Mouse (Mus musculus): ENCODE measurements around the gene Gm28051. TPM values are rescaled to one million over a fixed set of nuclear protein-coding genes. Genes with fewer than 3 reads are reported as not detected.

Gm28051 gene
- polyA plus RNA-seq, 1 experiment from 2014 or later: not detected

GRCm38 (mm10) chr12:102681590-102681989 lies 76.0 kb downstream of the Gm28051 start:
- Histone ChIP-seq H3K36me3 (ENCODE audit: control insufficient read depth, insufficient read depth, low read length) (no peaks in the 10 kb centered on the region), H3K9me3 (ENCODE audit: control insufficient read depth, low read length) (no peaks in the 10 kb centered on the region), H3K4me1 (ENCODE audit: control insufficient read depth, insufficient read depth, low read length) (peaks cover 23% of the 10 kb centered on the region), H3K9ac (replicated peaks; ENCODE audit: low read length) (no peak overlapping the region), H3K4me3 (replicated peaks; ENCODE audit: low read depth, low read length) (no peak overlapping the region), H3K27ac (replicated peaks; ENCODE audit: low read depth, low read length) (no peak overlapping the region), H3K4me2 (ENCODE audit: low read length) (no peak overlapping the region), H3K27me3 (ENCODE audit: control insufficient read depth, insufficient read depth, low read length) (no peaks in the 10 kb centered on the region)
- 78% methylated on average over 7 of the region's 7 CpGs for WGBS
- DNase-seq (no peak), ATAC-seq (ENCODE audit: low FRiP score, low TSS enrichment) (no peak)

- ATAC-seq (ENCODE audit: low FRiP score, low TSS enrichment) (no peak), DNase-seq (no peak)
- no peak overlapping the region for H3K9ac ChIP-seq (replicated peaks; ENCODE audit: low read length)
Measured at GRCm38 (mm10) chr12:102678820-102679219, 78.7 kb downstream of the Gm28051 start.

GRCm38 (mm10) chr12:102677089-102677488 lies 80.5 kb downstream of the Gm28051 start:
- DNase-seq: no peak
- Histone ChIP-seq H3K4me2 (ENCODE audit: low read length) (no peak overlapping the region), H3K9ac (replicated peaks; ENCODE audit: low read length) (no peak overlapping the region), H3K4me3 (replicated peaks; ENCODE audit: low read depth, low read length) (no peak overlapping the region), H3K9me3 (ENCODE audit: control insufficient read depth, low read length) (no peaks in the 10 kb centered on the region), H3K27me3 (ENCODE audit: control insufficient read depth, insufficient read depth, low read length) (no peaks in the 10 kb centered on the region), H3K27ac (replicated peaks; ENCODE audit: low read depth, low read length) (no peak overlapping the region), H3K36me3 (ENCODE audit: control insufficient read depth, insufficient read depth, low read length) (0 out of 2 replicates have a peak, but pooled peaks cover 6% of the 10 kb centered on the region), H3K4me1 (ENCODE audit: control insufficient read depth, insufficient read depth, low read length) (no peaks in the 10 kb centered on the region)
- no peak for ATAC-seq (ENCODE audit: low FRiP score, low TSS enrichment)
- WGBS: 82% methylated on average over 3 of the region's 3 CpGs

More at GRCm38 (mm10) chr12:102678820-102679219, 78.7 kb downstream of the Gm28051 start:
- peaks cover under 1% of the 10 kb centered on the region; the same call in 1 of the 2 replicates for H3K4me1 ChIP-seq (ENCODE audit: control insufficient read depth, insufficient read depth, low read length)
- no peaks in the 10 kb centered on the region for H3K27me3 ChIP-seq (ENCODE audit: control insufficient read depth, insufficient read depth, low read length)
- WGBS: 20% methylated on average over 6 of the region's 6 CpGs
- no peak overlapping the region for H3K4me3 ChIP-seq (replicated peaks; ENCODE audit: low read depth, low read length)
- no peak overlapping the region for H3K4me2 ChIP-seq (ENCODE audit: low read length)
- no peaks in the 10 kb centered on the region for H3K9me3 ChIP-seq (ENCODE audit: control insufficient read depth, low read length)
- H3K36me3 ChIP-seq (ENCODE audit: control insufficient read depth, insufficient read depth, low read length): 0 out of 2 replicates have a peak, but pooled peaks cover 6% of the 10 kb centered on the region
- H3K27ac ChIP-seq (replicated peaks; ENCODE audit: low read depth, low read length): no peak overlapping the region

GRCm38 (mm10) chr12:102674556-102674955 lies 83.0 kb downstream of the Gm28051 start:
- no peak overlapping the region for H3K9ac ChIP-seq (replicated peaks; ENCODE audit: low read length)
- H3K27ac ChIP-seq (replicated peaks; ENCODE audit: low read depth, low read length): no peak overlapping the region
- DNase-seq (no peak), ATAC-seq (ENCODE audit: low FRiP score, low TSS enrichment) (no peak)
- no peak overlapping the region for H3K4me3 ChIP-seq (replicated peaks; ENCODE audit: low read depth, low read length)
- no peaks in the 10 kb centered on the region for H3K27me3 ChIP-seq (ENCODE audit: control insufficient read depth, insufficient read depth, low read length)
- 91% methylated on average over 10 of the region's 10 CpGs for WGBS
- H3K9me3 ChIP-seq (ENCODE audit: control insufficient read depth, low read length): no peaks in the 10 kb centered on the region
- H3K4me1 ChIP-seq (ENCODE audit: control insufficient read depth, insufficient read depth, low read length): peaks cover 4% of the 10 kb centered on the region; the same call in 1 of the 2 replicates
- 0 out of 2 replicates have a peak, but pooled peaks cover 6% of the 10 kb centered on the region for H3K36me3 ChIP-seq (ENCODE audit: control insufficient read depth, insufficient read depth, low read length)
- H3K4me2 ChIP-seq (ENCODE audit: low read length): no peak overlapping the region

GRCm38 (mm10) chr12:102674123-102674522 lies 83.4 kb downstream of the Gm28051 start:
- 93% methylated on average over 13 of the region's 13 CpGs for WGBS
- no peak for ATAC-seq (ENCODE audit: low FRiP score, low TSS enrichment)

GRCm38 (mm10) chr12:102672857-102673839 lies 84.4 kb downstream of the Gm28051 start:
- no peak for DNase-seq
- Histone ChIP-seq H3K4me1 (ENCODE audit: control insufficient read depth, insufficient read depth, low read length) (peaks cover 4% of the 10 kb centered on the region; the same call in 1 of the 2 replicates), H3K4me2 (ENCODE audit: low read length) (no peak overlapping the region), H3K27me3 (ENCODE audit: control insufficient read depth, insufficient read depth, low read length) (no peaks in the 10 kb centered on the region), H3K9ac (replicated peaks; ENCODE audit: low read length) (no peak overlapping the region), H3K9me3 (ENCODE audit: control insufficient read depth, low read length) (no peaks in the 10 kb centered on the region), H3K36me3 (ENCODE audit: control insufficient read depth, insufficient read depth, low read length) (0 out of 2 replicates have a peak, but pooled peaks cover 6% of the 10 kb centered on the region), H3K4me3 (replicated peaks; ENCODE audit: low read depth, low read length) (no peak overlapping the region), H3K27ac (replicated peaks; ENCODE audit: low read depth, low read length) (no peak overlapping the region)
- ATAC-seq (ENCODE audit: low FRiP score, low TSS enrichment): no peak
- WGBS: 91% methylated on average over 20 of the region's 20 CpGs

More at GRCm38 (mm10) chr12:102674123-102674522, 83.4 kb downstream of the Gm28051 start:
- Histone ChIP-seq H3K9ac (replicated peaks; ENCODE audit: low read length) (no peak overlapping the region), H3K4me2 (ENCODE audit: low read length) (no peak overlapping the region), H3K4me3 (replicated peaks; ENCODE audit: low read depth, low read length) (no peak overlapping the region), H3K27me3 (ENCODE audit: control insufficient read depth, insufficient read depth, low read length) (no peaks in the 10 kb centered on the region), H3K9me3 (ENCODE audit: control insufficient read depth, low read length) (no peaks in the 10 kb centered on the region), H3K4me1 (ENCODE audit: control insufficient read depth, insufficient read depth, low read length) (peaks cover 4% of the 10 kb centered on the region; the same call in 1 of the 2 replicates), H3K27ac (replicated peaks; ENCODE audit: low read depth, low read length) (no peak overlapping the region), H3K36me3 (ENCODE audit: control insufficient read depth, insufficient read depth, low read length) (0 out of 2 replicates have a peak, but pooled peaks cover 6% of the 10 kb centered on the region)
- no peak for DNase-seq

- ATAC-seq (ENCODE audit: low FRiP score, low TSS enrichment): no peak
- no peak overlapping the region for H3K4me3 ChIP-seq (replicated peaks; ENCODE audit: low read depth, low read length)
- no peak overlapping the region for H3K4me2 ChIP-seq (ENCODE audit: low read length)
- H3K27ac ChIP-seq (replicated peaks; ENCODE audit: low read depth, low read length): no peak overlapping the region
- no peak overlapping the region for H3K9ac ChIP-seq (replicated peaks; ENCODE audit: low read length)
- peaks cover 4% of the 10 kb centered on the region; the same call in 1 of the 2 replicates for H3K4me1 ChIP-seq (ENCODE audit: control insufficient read depth, insufficient read depth, low read length)
- 0 out of 2 replicates have a peak, but pooled peaks cover 6% of the 10 kb centered on the region for H3K36me3 ChIP-seq (ENCODE audit: control insufficient read depth, insufficient read depth, low read length)
- 91% methylated on average over 8 of the region's 8 CpGs for WGBS
- no peaks in the 10 kb centered on the region for H3K9me3 ChIP-seq (ENCODE audit: control insufficient read depth, low read length)
- DNase-seq: no peak
- H3K27me3 ChIP-seq (ENCODE audit: control insufficient read depth, insufficient read depth, low read length): no peaks in the 10 kb centered on the region
Measured at GRCm38 (mm10) chr12:102672176-102672575, 85.4 kb downstream of the Gm28051 start.

- peaks cover 4% of the 10 kb centered on the region; the same call in 1 of the 2 replicates for H3K4me1 ChIP-seq (ENCODE audit: control insufficient read depth, insufficient read depth, low read length)
- no peak overlapping the region for H3K4me2 ChIP-seq (ENCODE audit: low read length)
- 20% methylated on average over 8 of the region's 8 CpGs for WGBS
- no peaks in the 10 kb centered on the region for H3K27me3 ChIP-seq (ENCODE audit: control insufficient read depth, insufficient read depth, low read length)
- no peak overlapping the region for H3K9ac ChIP-seq (replicated peaks; ENCODE audit: low read length)
- 0 out of 2 replicates have a peak, but pooled peaks cover 6% of the 10 kb centered on the region for H3K36me3 ChIP-seq (ENCODE audit: control insufficient read depth, insufficient read depth, low read length)
- no peaks in the 10 kb centered on the region for H3K9me3 ChIP-seq (ENCODE audit: control insufficient read depth, low read length)
- DNase-seq (peak; percentile 34), ATAC-seq (ENCODE audit: low FRiP score, low TSS enrichment) (no peak)
- no peak overlapping the region for H3K4me3 ChIP-seq (replicated peaks; ENCODE audit: low read depth, low read length)
- H3K27ac ChIP-seq (replicated peaks; ENCODE audit: low read depth, low read length): no peak overlapping the region
Measured at GRCm38 (mm10) chr12:102670848-102671247, 86.7 kb downstream of the Gm28051 start.

Measured in midbrain, embryonic 14.5 days (tissue).